Mouse (Mus musculus) embryonic facial prominence, embryonic 11.5 days (tissue): Measurements from ENCODE around the gene Hpcal1. TPM values are rescaled to one million over a fixed set of nuclear protein-coding genes. Genes with fewer than 3 reads are reported as not detected.
"Not testable (repeated sequence)": the region's sequence is repeated elsewhere in the genome, so short reads cannot be mapped to it uniquely, and the experiment has no call there.

ENCODE experiments used
- ATAC-seq: fragments of 200-750 bp; cut with Nextera tagmentation; replicated peaks from 2 replicates; pipeline ENCODE4 v1.8.0; 2017; ENCODE audit warnings: low read depth; ENCODE audit not compliant: insufficient number of reproducible peaks, low FRiP score, low TSS enrichment
- DNase-seq: peaks from one replicate; pipeline ENCODE4 v3.0.0-alpha.2; 2015; ENCODE audit warnings: low spot score
- H3K27ac ChIP-seq: fragments of 300-500 bp; sonication (generic); replicated peaks from 2 replicates; pipeline ENCODE4 v1.5.1; 2014; ENCODE audit warnings: mild to moderate bottlenecking, low read depth, low read length, control low read depth
- H3K27me3 ChIP-seq: fragments of 300-500 bp; sonication (generic); 2 replicates; pipeline ENCODE4 v1.6.1; 2014; ENCODE audit warnings: mild to moderate bottlenecking, low read length, moderate library complexity, mixed read lengths; ENCODE audit not compliant: control insufficient read depth, insufficient read depth
- H3K36me3 ChIP-seq: fragments of 300-500 bp; sonication (generic); replicated peaks from 2 replicates; pipeline ENCODE4 v1.6.1; 2014; ENCODE audit warnings: low read depth, mild to moderate bottlenecking, low read length, moderate library complexity, mixed read lengths; ENCODE audit not compliant: control insufficient read depth, insufficient read depth
- H3K4me1 ChIP-seq: fragments of 300-500 bp; sonication (generic); 2 replicates; pipeline ENCODE4 v1.6.1; 2014; ENCODE audit warnings: low read length, mixed read lengths; ENCODE audit not compliant: control insufficient read depth, insufficient read depth
- H3K4me2 ChIP-seq: fragments of 300-500 bp; sonication (generic); 2 replicates; pipeline ENCODE4 v1.6.1; 2014; ENCODE audit warnings: low read depth, mild to moderate bottlenecking, control low read depth, low read length, moderate library complexity
- H3K4me3 ChIP-seq: fragments of 300-500 bp; sonication (generic); 2 replicates; pipeline ENCODE4 v1.5.1; 2014; ENCODE audit warnings: low read depth, low read length, control low read depth
- H3K9ac ChIP-seq: fragments of 300-500 bp; sonication (generic); replicated peaks from 2 replicates; pipeline ENCODE4 v1.6.1; 2014; ENCODE audit warnings: mild to moderate bottlenecking, control low read depth, low read length
- H3K9me3 ChIP-seq: fragments of 300-500 bp; sonication (generic); replicated peaks from 2 replicates; pipeline ENCODE4 v1.6.1; 2016; ENCODE audit warnings: mild to moderate bottlenecking, low read length, inconsistent platforms, mixed read lengths; ENCODE audit not compliant: control insufficient read depth
- WGBS: fragments of 180-500 bp; shearing (Covaris S2); extraction: QIAGEN DNeasy Blood & Tissue Kit; methylation state at CpG from one replicate; pipeline ENCODE4 v1.1.7; 2014; 5-methylcytosine and 5-hydroxymethylcytosine counted together
- polyA plus RNA-seq: library from polyadenylated mRNA; unstranded; fragments of >200 nt; fragmentation: Nextera tagmentation; extraction: Ambion mirVana; gene quantifications from 2 replicates; pipeline ENCODE4 v1.2.1, GENCODE M21; 2014

The Hpcal1 gene
- polyA plus RNA-seq, 1 experiment from 2014 or later = 35.1 TPM

- no peak overlapping the region for H3K4me3 ChIP-seq
- no peak overlapping the region for H3K9ac ChIP-seq
- no peaks in the 10 kb centered on the region for H3K4me1 ChIP-seq
- 63% methylated on average over 2 of the region's 2 CpGs for WGBS
- H3K36me3 ChIP-seq = no peaks in the 10 kb centered on the region
- no peak overlapping the region for H3K27ac ChIP-seq
- H3K4me2 ChIP-seq = no peak overlapping the region
- no peak for DNase-seq
- no peaks in the 10 kb centered on the region for H3K9me3 ChIP-seq
- no peak for ATAC-seq
- H3K27me3 ChIP-seq = no peaks in the 10 kb centered on the region
Observed at GRCm38 (mm10) chr12:17769476-17770172, 79.0 kb downstream of the Hpcal1 start.

- Histone ChIP-seq H3K27me3 (no peaks in the 10 kb centered on the region), H3K4me1 (no peaks in the 10 kb centered on the region), H3K4me3 (no peak overlapping the region), H3K4me2 (no peak overlapping the region), H3K36me3 (no peaks in the 10 kb centered on the region), H3K27ac (no peak overlapping the region), H3K9me3 (no peaks in the 10 kb centered on the region), H3K9ac (no peak overlapping the region; the same call in 1 of the 2 replicates)
- DNase-seq (no peak), ATAC-seq (no peak)
- 4% methylated on average over 2 of the region's 2 CpGs for WGBS
Observed at GRCm38 (mm10) chr12:17770538-17770937, 79.9 kb downstream of the Hpcal1 start.

- not testable (repeated sequence) for H3K9me3 ChIP-seq, H3K4me1 ChIP-seq, ATAC-seq, H3K27me3 ChIP-seq, H3K36me3 ChIP-seq, H3K9ac ChIP-seq, DNase-seq, H3K27ac ChIP-seq, H3K4me3 ChIP-seq, H3K4me2 ChIP-seq
- WGBS = 85% methylated on average over 5 of the region's 5 CpGs
Observed at GRCm38 (mm10) chr12:17773721-17774120, 83.1 kb downstream of the Hpcal1 start.

- not testable (repeated sequence) for H3K27ac ChIP-seq, H3K9me3 ChIP-seq, ATAC-seq, H3K4me1 ChIP-seq, H3K36me3 ChIP-seq, H3K4me3 ChIP-seq, H3K4me2 ChIP-seq, H3K27me3 ChIP-seq, DNase-seq, H3K9ac ChIP-seq
- 67% methylated on average over 3 of the region's 3 CpGs for whole genome bisulfite sequencing
Observed at GRCm38 (mm10) chr12:17774842-17775241, 84.2 kb downstream of the Hpcal1 start.

GRCm38 (mm10) chr12:17778320-17778719 lies 87.7 kb downstream of the Hpcal1 start:
- H3K36me3 ChIP-seq = no peaks in the 10 kb centered on the region
- H3K9ac ChIP-seq = no peak overlapping the region
- 14% methylated on average over 3 of the region's 3 CpGs for WGBS
- DNase-seq (peak; percentile 48), ATAC-seq (0 out of 2 replicates have a peak, but pooled peaks have one; percentile 52)
- no peak overlapping the region for H3K4me2 ChIP-seq
- H3K9me3 ChIP-seq = no peaks in the 10 kb centered on the region
- no peaks in the 10 kb centered on the region for H3K27me3 ChIP-seq
- H3K4me1 ChIP-seq = no peaks in the 10 kb centered on the region
- no peak overlapping the region for H3K4me3 ChIP-seq
- H3K27ac ChIP-seq = no peak overlapping the region

- Histone ChIP-seq H3K9me3 (no peaks in the 10 kb centered on the region), H3K27ac (no peak overlapping the region), H3K27me3 (no peaks in the 10 kb centered on the region), H3K36me3 (no peaks in the 10 kb centered on the region), H3K4me1 (no peaks in the 10 kb centered on the region), H3K9ac (no peak overlapping the region), H3K4me3 (no peak overlapping the region), H3K4me2 (no peak overlapping the region)
- ATAC-seq (no peak), DNase-seq (no peak)
- WGBS = 37% methylated on average over 3 of the region's 3 CpGs
Observed at GRCm38 (mm10) chr12:17779093-17779492, 88.4 kb downstream of the Hpcal1 start.

- H3K4me2 ChIP-seq = no peak overlapping the region
Observed at GRCm38 (mm10) chr12:17789486-17789885, 98.8 kb downstream of the Hpcal1 start.

GRCm38 (mm10) chr12:17791111-17791510 lies 100.5 kb downstream of the Hpcal1 start:
- no peak overlapping the region for H3K4me3 ChIP-seq

More at GRCm38 (mm10) chr12:17789486-17789885, 98.8 kb downstream of the Hpcal1 start:
- Histone ChIP-seq H3K9me3 (no peaks in the 10 kb centered on the region), H3K4me3 (no peak overlapping the region), H3K36me3 (no peaks in the 10 kb centered on the region), H3K4me1 (no peaks in the 10 kb centered on the region), H3K27me3 (no peaks in the 10 kb centered on the region), H3K27ac (no peak overlapping the region), H3K9ac (no peak overlapping the region)
- no peak for DNase-seq
- WGBS = 51% methylated on average over 3 of the region's 3 CpGs
- no peak for ATAC-seq

More at GRCm38 (mm10) chr12:17791111-17791510, 100.5 kb downstream of the Hpcal1 start:
- Histone ChIP-seq H3K4me1 (no peaks in the 10 kb centered on the region), H3K9ac (no peak overlapping the region), H3K27me3 (no peaks in the 10 kb centered on the region), H3K9me3 (no peaks in the 10 kb centered on the region), H3K36me3 (no peaks in the 10 kb centered on the region), H3K27ac (no peak overlapping the region), H3K4me2 (no peak overlapping the region)
- no peak for DNase-seq
- 85% methylated on average over 6 of the region's 6 CpGs for WGBS
- ATAC-seq = no peak
